Mouse (Mus musculus): ENCODE results near the gene Esam.

The Esam gene

DNA sequence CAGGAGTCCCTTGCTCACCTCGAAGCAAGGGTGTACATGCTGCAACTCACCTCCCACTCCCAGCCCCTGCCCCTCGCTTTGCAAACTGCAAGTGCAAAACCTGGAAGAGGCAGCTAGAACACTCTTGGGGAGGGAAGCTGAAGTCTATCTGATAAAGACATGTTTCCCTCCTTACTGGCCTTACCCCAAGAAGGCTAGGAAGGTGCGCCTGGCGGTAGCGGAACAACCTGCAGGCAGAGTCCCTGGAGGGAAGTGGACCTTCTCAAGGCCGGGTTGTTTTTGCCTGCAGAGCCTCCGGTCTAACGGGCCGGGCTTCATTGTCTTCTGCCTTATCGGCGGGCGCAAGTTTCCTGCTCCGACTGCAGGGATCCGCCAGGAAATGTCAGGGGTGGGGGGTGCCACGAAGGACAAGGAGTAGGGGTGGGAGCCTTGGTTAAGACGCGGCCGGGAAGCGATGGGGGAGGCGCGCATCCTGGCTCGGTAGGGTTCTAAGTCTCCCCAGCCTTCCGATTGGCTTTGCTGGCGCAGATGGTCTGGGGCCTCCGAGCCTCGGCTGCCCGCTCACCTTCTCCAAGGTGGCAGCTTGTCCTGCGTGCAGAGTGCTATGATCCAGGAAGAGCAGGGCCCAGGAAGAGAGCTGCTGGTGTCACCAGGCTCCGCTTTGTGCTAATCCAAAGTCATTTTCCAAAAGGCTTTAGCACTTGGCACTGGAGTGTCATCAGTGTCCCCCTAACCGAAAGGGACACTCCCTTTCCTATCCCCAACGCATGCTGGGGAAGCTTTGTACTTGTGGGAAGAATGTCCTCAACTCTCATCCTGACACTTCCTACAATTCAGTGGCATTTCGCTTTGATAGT lies 2.4 kb downstream of the Esam start:
- DNase-seq (ENCODE audit: low read depth in 1 of 2, low spot score in 2 of 2), result no peak

DNA sequence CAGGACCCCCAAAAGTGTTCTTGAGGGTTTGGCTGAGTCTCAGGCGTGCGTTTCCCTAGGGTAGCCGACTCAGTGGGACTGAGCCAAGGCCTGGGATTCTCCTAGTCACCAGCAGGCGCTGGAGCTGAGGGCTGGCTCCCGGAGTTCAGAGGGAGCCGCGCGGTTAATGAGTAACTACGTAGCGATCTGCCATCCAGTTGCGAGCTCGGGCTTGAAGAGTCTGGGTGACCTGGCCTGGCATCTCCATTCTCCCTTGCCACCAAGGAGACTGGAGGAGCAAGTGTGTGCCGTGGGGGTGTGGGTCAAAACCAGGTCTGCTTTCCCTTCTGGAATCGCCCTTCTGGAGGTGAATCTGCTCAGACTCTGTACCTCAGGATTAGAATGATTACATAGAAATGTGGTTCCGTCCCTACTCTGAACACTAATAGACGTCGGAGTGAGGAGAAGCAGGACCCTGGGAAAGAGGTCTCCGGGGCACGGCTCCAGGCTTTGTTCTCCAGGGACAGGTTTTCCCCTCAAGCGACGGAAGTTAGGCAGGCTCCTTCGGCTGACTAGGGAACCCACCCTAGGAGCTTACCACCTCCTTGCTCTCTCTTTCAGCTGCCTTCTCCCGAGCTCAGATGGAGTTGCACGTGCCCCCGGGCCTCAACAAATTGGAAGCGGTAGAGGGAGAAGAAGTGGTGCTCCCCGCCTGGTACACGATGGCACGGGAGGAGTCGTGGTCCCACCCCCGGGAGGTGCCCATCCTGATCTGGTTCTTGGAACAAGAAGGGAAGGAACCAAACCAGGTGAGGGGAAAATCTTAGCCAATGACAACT lies 3.2 kb downstream of the Esam start:
- no peak for DNase-seq (ENCODE audit: low read depth in 1 of 2, low spot score in 2 of 2)

DNA sequence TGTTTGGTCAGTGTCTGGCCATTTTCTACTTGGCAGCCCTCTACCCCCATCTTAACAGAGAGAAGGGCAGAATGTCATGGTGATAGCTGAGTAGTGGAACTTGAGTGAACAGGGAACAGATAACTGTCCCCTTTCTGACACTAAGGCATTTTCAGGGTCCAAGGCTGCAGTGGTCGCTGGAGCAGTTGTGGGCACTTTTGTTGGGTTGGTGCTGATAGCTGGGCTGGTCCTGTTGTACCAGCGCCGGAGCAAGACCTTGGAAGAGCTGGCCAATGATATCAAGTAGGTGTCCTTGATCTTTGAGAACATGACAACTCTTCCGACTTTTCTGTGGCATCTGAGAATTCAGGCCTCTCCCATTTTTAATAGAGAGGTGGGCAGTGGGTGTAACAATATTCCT lies 9.0 kb downstream of the Esam start:
- no peak for DNase-seq (ENCODE audit: low read depth in 1 of 2, low spot score in 2 of 2)

DNA sequence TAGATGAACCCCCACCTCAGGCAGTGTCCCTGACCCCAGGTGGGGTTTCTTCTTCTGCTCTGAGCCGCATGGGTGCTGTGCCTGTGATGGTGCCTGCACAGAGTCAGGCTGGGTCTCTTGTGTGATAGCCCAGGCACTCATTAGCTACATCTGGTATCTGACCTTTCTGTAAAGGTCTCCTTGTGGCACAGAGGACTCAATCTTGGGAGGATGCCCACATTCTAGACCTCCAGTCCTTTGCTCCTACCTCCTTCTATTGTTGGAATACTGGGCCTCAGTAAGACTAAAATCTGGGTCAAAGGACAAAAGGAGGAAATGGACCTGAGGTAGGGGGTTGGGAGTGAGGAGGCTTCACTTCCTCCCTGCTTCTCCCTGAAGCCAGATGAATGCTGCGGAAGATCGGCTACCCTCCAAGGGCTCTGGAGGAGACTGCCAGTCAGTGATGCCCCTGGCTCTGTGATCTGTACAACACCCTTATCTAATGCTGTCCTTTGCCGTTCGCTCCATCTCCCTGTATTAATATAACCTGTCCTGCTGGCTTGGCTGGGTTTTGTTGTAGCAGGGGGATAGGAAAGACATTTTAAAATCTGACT lies 9.9 kb downstream of the Esam start:
- DNase-seq (ENCODE audit: low read depth in 1 of 2, low spot score in 2 of 2), result no peak

DNA sequence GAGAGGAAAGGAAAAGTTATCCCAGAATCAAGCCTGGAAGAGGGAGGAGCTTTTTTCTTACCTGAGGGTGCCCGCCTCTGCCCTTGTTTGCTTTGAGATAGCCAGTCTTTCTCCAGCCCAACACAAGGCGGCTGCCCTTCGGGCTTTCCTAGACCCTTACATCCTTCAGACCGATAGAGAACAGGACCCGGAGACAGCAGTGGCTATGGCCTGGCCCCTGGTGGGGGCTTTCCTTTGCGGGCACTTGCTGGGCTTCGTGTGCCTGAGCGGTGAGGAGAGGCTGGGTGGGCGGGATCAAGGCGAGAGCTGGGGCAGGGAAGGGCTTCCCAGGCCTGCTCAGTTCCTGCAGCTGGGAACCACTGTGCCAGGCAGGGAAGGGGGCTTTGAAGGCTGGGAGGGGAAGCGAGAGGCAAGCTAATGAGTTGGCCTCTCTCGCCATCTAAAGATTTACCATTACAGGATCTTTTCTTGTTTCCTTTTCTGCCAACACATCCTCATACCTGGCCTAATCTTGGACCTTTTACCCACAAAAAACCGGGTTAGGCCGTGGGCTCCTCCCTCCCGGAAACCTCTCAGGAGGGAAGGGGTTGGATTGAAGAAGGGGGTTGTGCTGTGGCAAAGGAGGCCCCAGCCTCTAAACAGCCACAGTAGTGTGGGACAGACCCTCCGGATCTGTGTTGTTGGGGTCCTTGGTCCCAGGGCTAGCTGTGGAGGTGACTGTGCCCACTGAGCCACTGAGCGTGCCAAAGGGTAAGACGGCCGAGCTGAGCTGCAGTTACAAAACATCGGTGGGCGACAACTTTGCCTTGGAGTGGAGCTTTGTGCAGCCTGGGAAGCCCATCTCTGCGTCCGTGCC lies 11.5 kb downstream of the Esam start, which contains the start of gene Vsig2:
Gene Vsig2, plus strand, starts transcription at position 86 of the 856 bp plus-strand sequence.
- DNase-seq (ENCODE audit: low read depth in 1 of 2, low spot score in 2 of 2), result no peak

DNA sequence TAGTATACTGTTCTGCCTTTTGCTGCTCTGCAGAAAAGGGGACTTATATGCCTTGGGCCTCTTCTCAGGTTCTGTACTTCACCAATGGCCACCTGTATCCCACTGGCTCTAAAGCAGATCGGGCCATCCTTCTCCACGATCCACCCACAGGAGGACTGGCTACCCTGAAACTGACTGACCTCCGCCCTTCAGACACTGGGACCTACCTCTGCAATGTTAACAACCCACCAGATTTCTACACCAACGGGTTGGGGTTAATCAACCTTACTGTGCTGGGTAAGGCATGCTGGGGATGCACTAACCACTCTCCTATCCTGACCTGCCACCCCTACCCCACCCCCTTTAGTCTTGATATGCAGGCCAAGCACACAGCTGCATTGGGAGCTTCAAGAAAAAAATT lies 12.3 kb downstream of the Esam start:
- DNase-seq (ENCODE audit: low read depth in 1 of 2, low spot score in 2 of 2), result no peak

DNA sequence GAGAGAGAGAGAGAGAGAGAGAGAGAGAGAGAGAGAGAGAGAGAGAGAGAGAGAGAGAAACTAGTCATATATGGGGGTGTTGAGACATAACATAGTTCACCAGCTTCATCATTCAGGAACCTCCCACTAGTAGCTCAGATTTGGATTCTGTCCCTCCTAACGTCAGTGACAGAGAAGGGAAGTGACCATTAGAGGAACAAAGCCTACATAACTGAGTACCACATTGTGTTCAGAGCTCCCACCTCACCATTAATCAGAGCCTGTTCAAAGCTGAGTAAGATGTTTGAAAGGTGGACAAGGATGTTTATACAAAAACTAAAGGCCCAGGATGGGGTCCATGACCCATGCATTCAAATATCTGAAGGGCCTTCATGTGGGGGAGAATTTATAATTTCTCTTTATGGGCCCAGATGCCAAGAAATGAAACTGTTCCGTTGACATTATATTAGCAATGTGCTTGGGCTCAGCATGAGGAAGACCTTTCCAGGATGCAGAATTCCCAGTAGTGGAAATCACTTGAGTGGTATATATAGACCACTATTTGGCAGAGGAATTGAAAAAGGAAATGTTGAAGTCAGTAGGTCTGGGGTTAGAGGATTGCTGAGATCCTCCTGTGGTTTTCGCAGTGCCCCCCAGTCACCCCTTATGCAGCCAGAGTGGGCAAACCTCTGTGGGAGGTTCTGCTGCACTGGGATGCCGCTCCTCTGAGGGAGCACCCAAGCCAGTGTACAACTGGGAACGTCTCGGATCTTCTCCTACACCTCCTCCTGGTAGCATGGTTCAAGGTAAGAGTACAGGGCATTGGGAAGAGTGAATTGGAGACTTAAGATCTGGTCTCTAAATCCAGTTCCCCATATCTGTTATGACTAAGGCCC lies 13.1 kb downstream of the Esam start:
- no peak for DNase-seq (ENCODE audit: low read depth in 1 of 2, low spot score in 2 of 2)

DNA sequence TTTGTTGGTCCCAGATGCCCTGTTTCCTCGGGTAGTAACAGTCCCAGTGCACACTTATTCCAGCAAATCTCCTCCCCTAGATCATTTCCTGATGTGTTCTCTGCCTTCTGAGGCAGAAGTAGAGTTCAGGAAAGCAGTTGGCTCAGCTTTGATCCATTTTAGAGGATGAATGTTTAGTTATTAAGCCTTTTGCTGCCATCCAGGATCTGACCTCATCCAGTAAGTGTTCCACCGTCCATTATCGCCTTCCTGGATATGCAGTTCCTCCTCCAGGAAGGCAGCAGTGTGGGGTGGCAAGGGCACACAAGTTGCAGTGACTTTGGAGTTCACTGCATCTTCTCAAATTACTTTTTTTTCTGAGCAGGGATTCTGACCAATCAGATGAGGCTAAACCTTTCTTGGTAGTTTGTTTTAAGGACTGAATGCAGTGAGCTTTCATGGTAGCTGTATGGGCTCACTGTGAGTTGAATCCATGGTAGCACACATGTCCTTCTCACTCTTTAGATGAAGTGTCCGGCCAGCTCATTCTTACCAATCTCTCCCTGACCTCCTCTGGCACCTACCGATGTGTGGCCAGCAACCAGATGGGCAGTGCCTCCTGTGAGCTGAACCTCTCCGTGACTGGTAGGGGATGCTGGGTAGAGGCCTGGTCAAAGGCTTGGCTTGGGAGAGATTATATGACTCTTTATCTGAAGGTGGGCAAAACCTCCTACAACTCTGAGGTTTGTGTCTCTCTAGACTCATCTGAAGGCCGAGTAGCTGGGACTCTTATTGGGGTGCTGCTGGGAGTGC lies 14.2 kb downstream of the Esam start:
- DNase-seq (ENCODE audit: low read depth in 1 of 2, low spot score in 2 of 2), result no peak

DNA sequence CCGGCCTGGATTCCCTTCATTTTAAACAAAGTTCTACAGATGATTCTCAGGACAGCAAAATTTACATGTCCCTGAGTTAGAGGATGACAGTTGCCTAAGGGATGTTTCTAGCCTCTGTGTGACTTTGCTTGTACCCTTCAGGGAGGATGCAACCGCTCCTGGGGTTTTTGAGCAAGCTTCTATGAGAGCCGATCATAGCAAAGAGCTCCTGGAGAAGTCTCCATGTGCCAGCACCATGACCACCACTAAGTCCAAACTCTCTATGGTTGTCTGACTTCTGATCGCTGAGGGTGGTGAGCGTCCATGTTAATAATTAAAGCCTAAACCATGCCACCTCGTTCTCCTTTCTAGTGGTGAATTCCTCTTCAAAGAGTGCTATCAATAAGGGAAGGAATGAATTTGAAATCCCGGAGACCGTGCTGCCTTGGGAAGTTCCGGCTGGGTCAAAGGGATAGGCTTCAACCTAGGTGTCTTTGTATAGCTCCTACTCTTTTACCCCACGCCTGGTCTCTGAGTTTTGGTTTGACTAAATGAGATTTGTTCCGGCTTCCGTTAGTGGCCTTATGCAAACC lies 16.1 kb downstream of the Esam start:
- no peak for DNase-seq (ENCODE audit: low read depth in 1 of 2, low spot score in 2 of 2)

DNA sequence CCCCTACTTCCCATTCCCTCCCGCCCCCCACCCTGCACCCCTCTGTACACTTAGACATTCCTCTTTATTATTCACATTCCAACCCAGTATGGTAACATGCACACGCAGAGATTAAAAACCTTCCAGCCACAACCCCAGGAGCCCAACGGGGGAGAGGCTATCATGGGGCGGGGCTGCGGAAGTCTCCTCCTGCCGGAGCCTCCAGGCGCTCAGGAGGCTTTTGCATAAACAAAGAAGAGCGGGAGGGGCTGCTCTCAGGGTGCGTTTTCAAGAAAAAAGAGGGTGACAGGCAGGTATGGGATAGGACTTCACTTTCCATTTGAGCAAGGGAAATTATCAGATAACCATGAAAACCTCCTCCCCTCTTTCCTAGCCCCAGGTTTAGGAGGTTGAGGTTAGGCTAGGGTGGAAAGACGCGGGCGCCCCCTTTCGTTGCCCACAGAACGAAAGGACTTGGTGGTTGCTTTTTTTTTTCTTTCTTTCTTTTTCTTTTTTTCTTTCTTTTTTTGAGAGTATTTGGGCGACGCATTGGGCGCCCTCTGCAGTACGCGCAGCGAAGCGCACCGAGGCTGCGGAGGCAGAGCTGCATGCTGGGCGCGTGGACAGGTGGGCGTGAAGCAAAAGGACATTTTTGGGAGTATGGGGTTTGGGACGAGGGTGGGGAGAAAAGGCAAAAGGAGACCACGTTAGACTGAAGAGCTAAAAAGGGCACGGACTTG lies 16.7 kb downstream of the Esam start:
- DNase-seq (ENCODE audit: low read depth in 1 of 2, low spot score in 2 of 2), result no peak

DNA sequence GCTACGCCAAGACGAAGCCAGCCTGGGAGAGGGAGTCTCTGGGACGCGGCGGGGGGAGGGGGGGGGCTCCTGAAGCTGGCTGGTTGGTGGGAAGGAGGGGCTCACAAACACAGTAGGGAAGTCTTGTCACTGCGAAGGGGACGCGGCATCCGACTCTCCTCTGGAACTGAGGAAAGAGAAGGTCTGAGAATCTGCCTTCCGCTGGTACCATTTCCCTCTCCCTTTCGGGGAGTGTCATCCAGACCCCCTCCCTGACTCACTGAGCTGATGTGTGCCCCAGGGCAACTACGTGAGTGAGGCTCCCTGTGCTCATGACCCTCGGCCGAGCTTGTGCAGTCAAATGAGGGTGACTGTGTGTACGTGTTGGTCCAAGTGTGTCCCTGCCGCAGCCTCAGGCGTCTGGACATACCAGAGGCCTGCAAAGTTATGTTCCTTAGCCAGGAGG lies 17.3 kb downstream of the Esam start:
- no peak for DNase-seq (ENCODE audit: low read depth in 1 of 2, low spot score in 2 of 2)

DNA sequence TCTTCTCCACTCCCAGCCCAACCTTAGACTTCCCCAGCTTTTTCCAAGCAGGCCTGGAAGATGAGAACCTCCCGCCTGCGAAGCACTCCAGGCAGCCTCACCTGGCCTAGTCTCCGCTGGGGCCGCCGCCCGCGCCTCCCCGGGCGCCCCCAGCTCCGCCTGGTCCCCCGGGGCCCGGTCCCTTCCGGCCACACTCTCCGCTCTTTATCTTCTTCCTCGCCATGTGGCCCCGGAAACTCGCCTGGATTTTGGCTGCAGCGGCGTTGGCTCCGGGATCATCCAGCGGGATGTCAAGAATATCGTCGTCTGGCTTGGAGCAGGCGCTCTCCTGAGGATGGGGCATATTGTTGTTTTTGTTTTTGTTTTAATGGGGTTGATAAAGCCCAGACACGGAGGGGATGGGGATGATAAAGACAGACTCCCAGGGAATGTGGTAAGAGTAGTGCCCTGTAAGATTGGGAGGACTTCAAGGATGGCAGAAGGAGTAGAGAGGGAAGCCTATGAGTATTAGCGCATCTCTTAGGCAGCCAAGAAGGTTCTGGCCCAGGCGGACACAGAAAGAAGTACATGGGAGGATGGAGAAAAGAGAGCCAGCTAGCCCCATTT lies 18.1 kb downstream of the Esam start:
- DNase-seq (ENCODE audit: low read depth in 1 of 2, low spot score in 2 of 2), result no peak

DNA sequence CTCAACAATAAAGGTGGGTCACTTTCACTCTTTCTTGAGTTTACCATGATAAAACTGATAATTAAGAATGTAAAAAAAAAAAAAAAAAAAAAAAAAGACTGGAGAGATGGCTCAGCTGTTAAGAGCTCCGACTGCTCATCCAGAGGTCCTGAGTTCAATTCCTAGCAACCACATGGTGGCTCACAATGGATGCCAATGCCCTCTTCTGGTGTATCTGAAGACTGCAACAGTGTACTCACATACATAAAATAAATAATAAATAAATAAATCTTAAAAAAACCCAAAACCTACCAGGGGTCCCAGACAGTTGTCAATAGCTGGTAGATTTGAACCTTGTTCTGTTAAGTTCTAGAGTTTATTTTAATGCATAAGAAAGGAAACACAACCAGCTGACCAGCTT lies 19.0 kb downstream of the Esam start:
- no peak for DNase-seq (ENCODE audit: low read depth in 1 of 2, low spot score in 2 of 2)

DNA sequence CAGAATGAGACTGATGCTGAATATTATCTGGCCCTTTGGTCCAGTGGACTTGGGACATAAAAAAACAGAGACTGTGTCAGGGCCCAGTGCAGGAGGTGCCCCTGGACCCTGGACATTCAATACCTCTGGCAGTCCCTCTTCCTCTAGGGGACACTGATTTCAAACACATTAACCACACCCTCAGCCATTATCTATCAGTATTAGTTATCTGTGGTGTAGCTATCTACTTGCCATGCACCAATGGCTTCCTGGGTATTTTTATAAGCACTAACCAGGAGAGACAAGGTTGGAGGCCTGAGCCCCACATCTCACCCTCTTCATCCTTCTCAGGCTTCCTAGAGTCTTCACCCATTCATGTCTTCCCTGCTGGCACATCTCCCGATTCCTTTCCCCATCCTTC lies 22.6 kb downstream of the Esam start:
- no peak for DNase-seq (ENCODE audit: low read depth in 1 of 2, low spot score in 2 of 2)

DNA sequence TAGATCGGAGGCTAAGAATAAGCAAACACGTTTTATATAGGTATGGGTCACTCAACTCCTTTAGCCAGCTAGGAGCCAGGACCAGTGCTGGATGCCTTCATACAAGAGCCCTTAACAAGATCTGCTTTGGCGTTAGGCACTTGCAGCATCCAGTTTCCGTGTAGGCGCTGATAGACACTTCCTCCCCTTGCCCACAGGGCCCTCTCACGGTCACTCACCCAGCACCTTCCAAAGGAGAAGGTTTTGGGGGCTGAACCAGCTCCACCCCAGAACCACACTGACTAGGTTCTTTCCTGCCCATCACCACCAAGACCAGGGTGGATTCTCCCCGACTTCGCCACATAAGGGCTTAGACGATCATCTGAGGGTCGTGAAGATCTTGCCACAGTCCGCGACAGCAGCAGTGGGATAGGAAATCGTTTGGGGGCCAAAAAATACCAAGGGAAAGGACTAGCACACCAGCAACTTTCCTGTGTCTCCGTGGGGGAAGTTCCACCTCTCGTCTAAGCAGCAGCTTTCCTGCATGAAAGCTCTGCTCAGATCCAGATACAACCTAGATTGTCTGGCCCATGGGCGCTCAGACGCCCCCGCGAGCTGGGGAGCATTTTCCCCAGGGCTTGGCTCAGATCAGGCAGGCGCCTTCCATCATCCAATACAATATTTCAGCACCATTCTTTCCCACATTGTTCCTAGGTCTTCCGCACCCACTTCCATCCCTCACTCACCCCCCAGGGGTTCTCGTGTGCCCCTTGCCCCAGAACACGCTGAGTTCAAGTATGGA lies 24.1 kb downstream of the Esam start:
- DNase-seq (ENCODE audit: low read depth in 1 of 2, low spot score in 2 of 2), result no peak

DNA sequence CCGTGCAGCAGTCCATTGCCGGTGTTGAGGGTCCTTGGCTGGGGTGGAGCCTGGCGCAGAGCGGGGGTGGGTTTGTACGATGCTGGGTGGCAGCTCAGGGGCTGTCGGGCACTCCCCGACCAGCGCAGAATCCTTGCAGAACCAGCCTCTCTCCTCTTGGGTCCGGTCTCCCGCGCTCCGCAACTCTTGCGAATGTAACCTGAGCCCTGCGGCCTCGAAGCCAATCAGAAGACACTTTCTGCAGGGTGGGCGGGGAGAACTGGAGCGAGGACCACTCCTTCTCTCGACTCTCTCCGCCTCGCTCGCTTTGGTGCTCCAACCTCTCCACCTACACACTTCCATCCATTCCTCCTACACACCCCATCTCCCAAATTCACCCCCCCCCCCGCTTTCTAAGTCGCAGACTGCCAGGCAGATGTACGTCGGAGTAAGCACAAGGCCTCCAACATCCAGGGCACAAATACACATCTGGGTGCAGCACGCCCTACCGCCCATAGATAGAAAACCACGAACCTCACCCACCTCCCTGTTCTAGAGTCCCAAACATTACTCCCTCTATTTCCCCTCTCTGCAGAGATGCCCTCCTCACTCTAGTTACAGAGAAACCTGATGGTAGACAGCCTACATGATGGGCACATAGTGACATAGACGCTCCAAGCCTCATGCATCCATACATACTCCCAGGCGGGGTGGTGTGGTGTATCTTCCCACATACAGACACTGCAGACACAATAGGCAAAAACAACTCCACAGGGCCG lies 24.8 kb downstream of the Esam start, which contains the start of gene Nrgn:
Gene Nrgn, minus strand, starts transcription at position 369 of the 758 bp plus-strand sequence.
- no peak for DNase-seq (ENCODE audit: low read depth in 1 of 2, low spot score in 2 of 2)

All from monocyte, adult 2 months (primary cell).